Mouse (Mus musculus): ENCODE results near the gene Ccdc47.

The Ccdc47 gene

GRCm38 (mm10) chr11:106215927-106216729, at the start of gene Ccdc47:
Ccdc47 (minus strand) TSS chr11:106216344.
- POLR2A ChIA-PET: interaction anchor here (0.6 to 5.0 kb wide), 110 partner anchors 9 to 921 kb away, joined by 3 to 144 read pairs (median 4); partner anchors contain the start of genes Smarcd2 (in 3 of the 4), Cep95 (in 2 of the 4), Dcaf7 (in 2 of the 4) and Ddx5 (in 2 of the 4)
- CTCF ChIA-PET: interaction anchor here in 3 of 4 experiments (0.5 to 1.3 kb wide), 8 partner anchors 9 to 272 kb away, joined by 3 to 5 read pairs (median 4); partner anchors contain the start of genes Map3k3 (in 1 of the 3), Smarcd2 (in 1 of the 3) and Tcam1 (in 1 of the 3)

DNA sequence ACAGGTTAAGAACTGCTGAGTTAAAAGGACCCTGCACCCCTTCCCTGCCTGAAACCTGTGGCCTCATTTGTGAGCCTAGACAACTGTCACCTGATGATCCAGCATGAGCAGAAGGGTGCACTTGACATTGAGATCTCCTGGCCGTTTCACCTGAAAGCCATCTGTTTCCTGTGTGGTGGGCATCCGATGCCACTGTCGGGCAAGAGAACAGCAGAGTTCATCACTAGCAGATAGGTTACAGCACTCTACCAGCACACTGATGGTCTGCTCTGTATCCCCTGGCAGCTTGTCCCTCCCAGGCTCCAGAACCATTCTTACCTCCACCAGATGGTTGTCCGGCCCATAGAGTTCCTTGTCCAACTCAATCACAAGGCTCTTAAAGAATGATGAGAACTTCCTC, 49.4 kb upstream of the Ccdc47 start:
- ChIA-PET CTCF (no interaction called here), POLR2A (interaction anchor here in 3 of 4 experiments (0.6 to 12.2 kb wide), 13 partner anchors 5 to 522 kb away, joined by 3 to 172 read pairs (median 6); partner anchors contain the start of genes Psmc5 (in 2 of the 3), Smarcd2 (in 2 of the 3), Tcam1 (in 2 of the 3) and Ftsj3 (in 1 of the 3))

DNA sequence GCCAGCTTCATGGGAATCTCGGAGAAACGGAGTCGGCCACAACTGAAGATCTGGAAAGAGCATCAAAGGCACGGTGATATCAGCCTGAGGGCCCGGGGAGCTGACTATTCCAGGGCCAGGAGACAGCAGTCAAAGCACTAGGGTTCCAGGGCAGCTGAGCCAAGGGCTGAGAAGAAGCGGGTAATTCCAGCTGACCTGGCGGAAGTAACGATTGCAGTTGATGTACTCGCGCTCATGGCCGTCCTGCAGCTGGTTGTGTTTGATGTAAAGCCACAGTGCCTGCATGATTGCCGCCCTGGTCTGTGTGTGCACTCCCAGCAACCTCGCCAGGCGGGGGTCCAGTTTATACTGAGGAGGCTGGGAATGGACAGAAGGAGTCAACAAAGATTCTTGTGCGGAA, 48.8 kb upstream of the Ccdc47 start:
- POLR2A ChIA-PET: interaction anchor here in 3 of 4 experiments (0.6 to 12.0 kb wide), 11 partner anchors 7 to 522 kb away, joined by 3 to 172 read pairs (median 8); partner anchors contain the start of genes Psmc5 (in 2 of the 3), Smarcd2 (in 2 of the 3), Tcam1 (in 2 of the 3) and Ccdc47 (in 1 of the 3)
- CTCF ChIA-PET: no interaction called here

- ChIA-PET CTCF (no interaction called here), POLR2A (interaction anchor here in 3 of 4 experiments (0.9 to 12.0 kb wide), 7 partner anchors 8 to 137 kb away, joined by 3 to 172 read pairs (median 23); partner anchors contain the start of genes Smarcd2 (in 2 of the 3), Tcam1 (in 2 of the 3), Ccdc47 (in 1 of the 3) and Ddx42 (in 1 of the 3))
These were observed 47.8 kb upstream of the Ccdc47 start for GRCm38 (mm10) chr11:106263963-106264362.

DNA sequence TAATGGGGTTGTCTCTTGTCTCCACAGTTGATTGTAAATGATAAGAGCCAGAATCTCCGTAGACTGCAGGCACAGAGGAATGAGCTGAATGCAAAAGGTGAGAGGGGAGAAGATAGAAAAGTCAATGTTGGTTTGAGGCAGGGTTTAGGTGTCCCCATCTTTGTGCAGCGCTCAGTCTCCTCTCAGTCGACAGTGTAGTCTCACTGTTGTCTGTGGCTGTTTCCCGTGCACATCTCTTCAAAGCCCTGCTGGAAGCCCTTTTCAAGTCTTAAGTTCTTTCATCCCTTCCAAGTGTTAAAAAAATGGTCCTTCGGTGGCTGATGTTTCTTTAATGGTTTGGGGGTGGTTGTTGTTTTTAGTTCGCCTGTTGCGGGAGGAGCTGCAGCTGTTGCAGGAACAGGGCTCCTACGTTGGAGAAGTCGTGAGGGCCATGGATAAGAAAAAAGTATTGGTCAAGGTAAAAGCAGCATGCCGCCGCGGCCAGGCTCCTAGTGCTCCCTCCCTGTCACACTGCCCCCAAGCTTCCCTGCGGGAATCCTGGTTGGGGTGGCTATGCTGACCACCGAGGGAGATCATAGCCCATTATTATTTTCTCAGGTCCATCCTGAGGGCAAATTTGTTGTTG, 44.8 kb upstream of the Ccdc47 start:
- POLR2A ChIA-PET: interaction anchor here (0.6 to 12.0 kb wide), 19 partner anchors 10 to 240 kb away, joined by 3 to 172 read pairs (median 4); partner anchors contain the start of genes Tcam1 (in 3 of the 4), Smarcd2 (in 2 of the 4), Ern1 (in 1 of the 4) and Gm10840 (in 1 of the 4)
- CTCF ChIA-PET: no interaction called here

- ChIA-PET POLR2A (interaction anchor here (0.6 to 12.0 kb wide), 51 partner anchors 8 to 1968 kb away, joined by 3 to 172 read pairs (median 4); partner anchors contain the start of genes Smarcd2 (in 4 of the 4), Ccdc47 (in 3 of the 4), Ddx42 (in 3 of the 4) and Tcam1 (in 2 of the 4)), CTCF (interaction anchor here (0.7 to 1.5 kb wide), 14 partner anchors 12 to 232 kb away, joined by 3 to 10 read pairs (median 4); partner anchors contain the start of genes Tcam1 (in 2 of the 4), Map3k3 (in 1 of the 4), Prr29 (in 1 of the 4) and Smarcd2 (in 1 of the 4))
These were observed 40.6 kb upstream of the Ccdc47 start for GRCm38 (mm10) chr11:106256775-106257174.

GRCm38 (mm10) chr11:106255685-106256451, 39.7 kb upstream of the Ccdc47 start, which contains the start of the genes Ftsj3 and Psmc5:
Ftsj3 (minus strand) TSS chr11:106256079.
Psmc5 (plus strand) TSS chr11:106256154.
- ChIA-PET CTCF (interaction anchor here (0.7 to 1.5 kb wide), 10 partner anchors 12 to 172 kb away, joined by 3 to 10 read pairs (median 5); partner anchors contain the start of genes Tcam1 (in 2 of the 4), Map3k3 (in 1 of the 4) and Smarcd2 (in 1 of the 4)), POLR2A (interaction anchor here (0.6 to 12.0 kb wide), 48 partner anchors 9 to 1967 kb away, joined by 3 to 172 read pairs (median 4); partner anchors contain the start of genes Smarcd2 (in 4 of the 4), Ccdc47 (in 3 of the 4), Ddx42 (in 3 of the 4) and Tcam1 (in 2 of the 4))

DNA sequence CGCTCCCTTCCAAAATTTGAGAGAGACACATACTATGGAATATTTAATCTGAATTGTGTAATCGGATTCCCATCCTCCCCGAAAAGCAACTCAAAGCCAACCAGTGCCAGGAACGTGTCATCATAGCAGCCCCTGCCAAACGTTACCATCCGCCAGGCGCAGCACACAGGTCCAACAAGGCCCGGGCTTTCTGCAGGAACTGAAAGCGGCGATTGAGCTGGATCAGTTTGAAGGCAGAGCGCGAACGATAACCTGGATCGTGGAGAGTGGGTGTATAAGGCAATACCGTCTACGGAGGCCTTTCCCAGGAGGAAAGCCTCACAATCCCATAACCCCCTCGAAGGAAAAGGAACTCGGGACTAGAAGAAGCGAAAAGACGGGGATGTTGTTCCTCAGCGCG, 39.0 kb upstream of the Ccdc47 start:
- POLR2A ChIA-PET: interaction anchor here in 3 of 4 experiments (0.7 to 12.0 kb wide), 5 partner anchors 17 to 39 kb away, joined by 3 to 172 read pairs (median 5); partner anchors contain the start of genes Ccdc47 (in 3 of the 3), Smarcd2 (in 2 of the 3), Ddx42 (in 1 of the 3) and Tcam1 (in 1 of the 3)
- CTCF ChIA-PET: no interaction called here

GRCm38 (mm10) chr11:106254767-106255166, 38.6 kb upstream of the Ccdc47 start:
- ChIA-PET CTCF (no interaction called here), POLR2A (interaction anchor here in 3 of 4 experiments (0.7 to 12.0 kb wide), 5 partner anchors 17 to 39 kb away, joined by 3 to 172 read pairs (median 5); partner anchors contain the start of genes Ccdc47 (in 3 of the 3), Smarcd2 (in 2 of the 3), Ddx42 (in 1 of the 3) and Tcam1 (in 1 of the 3))

DNA sequence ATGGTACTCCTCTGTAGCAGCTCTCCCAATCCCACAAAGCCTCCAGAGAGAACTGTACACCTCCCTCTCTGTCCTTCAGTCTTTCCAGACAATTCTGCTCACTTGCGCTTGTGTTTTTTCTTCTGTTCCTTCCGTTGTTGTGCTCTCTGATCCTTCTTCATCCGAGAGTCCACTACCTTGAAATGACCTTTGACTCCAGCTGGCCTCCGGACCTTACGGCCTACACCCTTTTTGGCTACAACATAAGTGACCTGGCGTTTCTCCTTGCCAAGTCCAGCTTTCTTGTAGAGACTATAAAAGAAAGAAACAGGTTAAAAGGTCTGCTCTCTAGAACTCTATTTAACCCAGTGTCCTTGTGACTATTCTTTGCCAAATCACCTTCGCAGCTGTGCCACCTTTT, 33.2 kb upstream of the Ccdc47 start:
- POLR2A ChIA-PET: interaction anchor here in 3 of 4 experiments (0.8 to 11.8 kb wide), 17 partner anchors 9 to 252 kb away, joined by 3 to 99 read pairs (median 4); partner anchors contain the start of genes Ccdc47 (in 2 of the 3), Ddx42 (in 1 of the 3), Map3k3 (in 1 of the 3) and Smarcd2 (in 1 of the 3)

DNA sequence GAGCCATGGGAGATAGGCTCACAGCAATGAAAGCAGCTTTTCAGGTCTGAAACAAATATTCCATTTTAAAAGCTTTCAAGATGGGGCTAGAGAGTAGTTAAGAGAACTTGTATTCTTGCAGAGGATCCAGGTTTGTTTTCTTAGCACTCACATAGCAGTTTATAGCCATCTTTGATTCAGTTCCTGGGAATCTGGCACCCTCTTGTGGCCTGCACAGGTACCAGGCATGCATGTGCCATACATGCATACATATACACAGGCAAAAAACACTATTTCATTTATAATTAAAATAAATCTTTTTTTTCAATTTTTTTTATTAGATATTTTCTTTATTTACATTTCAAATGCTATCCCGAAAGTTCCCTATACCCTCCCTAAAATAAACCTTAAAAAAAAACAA, 30.7 kb upstream of the Ccdc47 start:
- CTCF ChIA-PET: interaction anchor here in 3 of 4 experiments (0.6 to 1.3 kb wide), 5 partner anchors 13 to 92 kb away, joined by 3 to 7 read pairs (median 3); no protein-coding TSS in a partner anchor
- POLR2A ChIA-PET: interaction anchor here in 3 of 4 experiments (0.7 to 11.8 kb wide), 8 partner anchors 9 to 297 kb away, joined by 3 to 99 read pairs (median 5); partner anchors contain the start of genes Psmc5 (in 2 of the 3), Ccdc47 (in 1 of the 3), Ddx42 (in 1 of the 3) and Ftsj3 (in 1 of the 3)

More for the DNA sequence above, 33.2 kb upstream of the Ccdc47 start:
- CTCF ChIA-PET: no interaction called here

DNA sequence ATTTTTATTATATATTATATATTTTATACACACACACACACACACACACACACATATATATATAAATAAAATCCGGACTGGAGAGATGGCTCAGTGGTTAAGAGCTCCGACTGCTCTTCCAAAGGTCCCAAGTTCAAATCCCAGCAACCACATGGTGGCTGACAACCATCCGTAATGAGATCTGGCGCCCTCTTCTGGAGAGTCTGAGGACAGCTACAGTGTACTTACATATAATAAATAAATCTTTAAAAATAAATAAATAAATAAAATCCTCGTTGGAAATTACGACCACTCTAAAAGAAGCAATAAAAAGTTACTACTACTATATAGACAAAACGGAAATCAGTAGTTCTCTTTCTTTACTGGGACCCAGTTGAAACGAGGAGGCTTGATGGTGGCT, 17.8 kb upstream of the Ccdc47 start:
- ChIA-PET CTCF (interaction anchor here in 2 of 4 experiments (0.7 to 1.6 kb wide), 5 partner anchors 9 to 40 kb away, joined by 3 to 5 read pairs (median 3); partner anchors contain the start of genes Ccdc47 (in 1 of the 2) and Ddx42 (in 1 of the 2)), POLR2A (interaction anchor here in 2 of 4 experiments (0.6 to 4.1 kb wide), 7 partner anchors 10 to 149 kb away, joined by 3 to 21 read pairs (median 5); partner anchors contain the start of genes Ccdc47 (in 2 of the 2), Ddx42 (in 2 of the 2), Psmc5 (in 1 of the 2) and Tcam1 (in 1 of the 2))

GRCm38 (mm10) chr11:106220603-106221002, 4.5 kb upstream of the Ccdc47 start:
- ChIA-PET POLR2A (interaction anchor here in 2 of 4 experiments (0.9 to 3.5 kb wide), 12 partner anchors 16 to 55 kb away, joined by 3 to 16 read pairs (median 4); partner anchors contain the start of genes Smarcd2 (in 1 of the 2) and Tcam1 (in 1 of the 2)), CTCF (no interaction called here)

GRCm38 (mm10) chr11:106216730-106217490, 766 bp upstream of the Ccdc47 start, which contains the start of gene Ddx42:
Ddx42 (plus strand) TSS chr11:106216926.
- ChIA-PET CTCF (interaction anchor here in 3 of 4 experiments (0.5 to 1.3 kb wide), 8 partner anchors 9 to 273 kb away, joined by 3 to 5 read pairs (median 4); partner anchors contain the start of genes Map3k3 (in 1 of the 3), Smarcd2 (in 1 of the 3) and Tcam1 (in 1 of the 3)), POLR2A (interaction anchor here (0.6 to 5.0 kb wide), 99 partner anchors 9 to 782 kb away, joined by 3 to 144 read pairs (median 5); partner anchors contain the start of genes Smarcd2 (in 3 of the 4), Cep95 (in 2 of the 4), Dcaf7 (in 2 of the 4) and Ddx5 (in 2 of the 4))

GRCm38 (mm10) chr11:106215450-106215859, 689 bp downstream of the Ccdc47 start:
- CTCF ChIA-PET: interaction anchor here in 2 of 4 experiments (1.1 to 1.3 kb wide), 4 partner anchors 19 to 61 kb away, joined by 3 to 4 read pairs (median 4); partner anchors contain the start of genes Smarcd2 (in 1 of the 2) and Tcam1 (in 1 of the 2)

More at GRCm38 (mm10) chr11:106215450-106215859, 689 bp downstream of the Ccdc47 start:
- POLR2A ChIA-PET: interaction anchor here (0.6 to 5.0 kb wide), 70 partner anchors 8 to 922 kb away, joined by 3 to 144 read pairs (median 5); partner anchors contain the start of genes Cep95 (in 2 of the 4), Dcaf7 (in 2 of the 4), Ddx5 (in 2 of the 4) and Ftsj3 (in 2 of the 4)
